Mouse (Mus musculus) stomach, embryonic 15.5 days (tissue): Measurements from ENCODE around the gene D8Ertd738e. TPM values are rescaled to one million over a fixed set of nuclear protein-coding genes. Genes with fewer than 3 reads are reported as not detected.
"Not testable (repeated sequence)": the region's sequence is repeated elsewhere in the genome, so short reads cannot be mapped to it uniquely, and the experiment has no call there.

ENCODE experiments used
- ATAC-seq: fragments of 200-750 bp; cut with Nextera tagmentation; 2 replicates; pipeline ENCODE4 v1.8.0; 2017; ENCODE audit warnings: low read depth, moderate number of reproducible peaks, moderate TSS enrichment; ENCODE audit not compliant: insufficient read depth, low FRiP score
- H3K27ac ChIP-seq: fragments of 300-500 bp; sonication (generic); 2 replicates; pipeline ENCODE4 v1.5.1; 2015; ENCODE audit warnings: mild to moderate bottlenecking, inconsistent platforms
- H3K27me3 ChIP-seq: fragments of 300-500 bp; sonication (generic); replicated peaks from 2 replicates; pipeline ENCODE4 v1.6.1; 2015; ENCODE audit warnings: inconsistent platforms
- H3K36me3 ChIP-seq: fragments of 300-500 bp; sonication (generic); 2 replicates; pipeline ENCODE4 v1.6.1; 2015; ENCODE audit warnings: inconsistent platforms
- H3K4me1 ChIP-seq: fragments of 300-500 bp; sonication (generic); 2 replicates; pipeline ENCODE4 v1.6.1; 2015; ENCODE audit warnings: inconsistent platforms
- H3K4me2 ChIP-seq: fragments of 300-500 bp; sonication (generic); 2 replicates; pipeline ENCODE4 v1.6.1; 2015; ENCODE audit warnings: mild to moderate bottlenecking, inconsistent platforms
- H3K4me3 ChIP-seq: fragments of 300-500 bp; sonication (generic); replicated peaks from 2 replicates; pipeline ENCODE4 v1.5.1; 2015; ENCODE audit warnings: inconsistent platforms
- H3K9ac ChIP-seq: fragments of 300-500 bp; sonication (generic); 2 replicates; pipeline ENCODE4 v1.6.1; 2015; ENCODE audit warnings: inconsistent platforms
- H3K9me3 ChIP-seq: fragments of 300-500 bp; sonication (generic); 2 replicates; pipeline ENCODE4 v1.6.1; 2016; ENCODE audit warnings: inconsistent platforms
- WGBS: fragments of 180-500 bp; shearing (Covaris S2); methylation state at CpG from one replicate; pipeline ENCODE4 v1.1.7; 2015; 5-methylcytosine and 5-hydroxymethylcytosine counted together
- polyA plus RNA-seq: library from polyadenylated mRNA; unstranded; fragments of >200 nt; fragmentation: Nextera tagmentation; extraction: Ambion mirVana; gene quantifications from 2 replicates; pipeline ENCODE4 v1.2.1, GENCODE M21; 2015

D8Ertd738e gene
- 311 and 318 TPM in 2 replicates for polyA plus RNA-seq

GRCm38 (mm10) chr8:84249257-84250170, at the start of gene D8Ertd738e:
Gene D8Ertd738e, minus strand, starts transcription at chr8:84249719.
- Histone ChIP-seq H3K4me2 (peak within 1 kb of the TSS; percentile 74), H3K9me3 (no peaks in the 10 kb centered on the region), H3K27ac (peak within 1 kb of the TSS; percentile 70), H3K4me3 (peak within 1 kb of the TSS; percentile 87), H3K27me3 (no peaks in the 10 kb centered on the region), H3K9ac (peak within 1 kb of the TSS; percentile 78), H3K36me3 (peaks cover 47% of the 10 kb centered on the region), H3K4me1 (peaks cover 7% of the 10 kb centered on the region; the same call in 1 of the 2 replicates)
- peak; percentile 92 for ATAC-seq
- WGBS, result 4% methylated on average over 52 of the region's 52 CpGs

- ATAC-seq, result no peak
- Histone ChIP-seq H3K27ac (no peak overlapping the region), H3K27me3 (no peaks in the 10 kb centered on the region), H3K4me3 (no peak overlapping the region), H3K4me2 (no peak overlapping the region), H3K4me1 (no peaks in the 10 kb centered on the region), H3K9ac (no peak overlapping the region), H3K9me3 (no peaks in the 10 kb centered on the region), H3K36me3 (no peaks in the 10 kb centered on the region)
- 64% methylated on average over 5 of the region's 5 CpGs for WGBS
Observed at GRCm38 (mm10) chr8:84297029-84297785, 47.7 kb upstream of the D8Ertd738e start.

DNA sequence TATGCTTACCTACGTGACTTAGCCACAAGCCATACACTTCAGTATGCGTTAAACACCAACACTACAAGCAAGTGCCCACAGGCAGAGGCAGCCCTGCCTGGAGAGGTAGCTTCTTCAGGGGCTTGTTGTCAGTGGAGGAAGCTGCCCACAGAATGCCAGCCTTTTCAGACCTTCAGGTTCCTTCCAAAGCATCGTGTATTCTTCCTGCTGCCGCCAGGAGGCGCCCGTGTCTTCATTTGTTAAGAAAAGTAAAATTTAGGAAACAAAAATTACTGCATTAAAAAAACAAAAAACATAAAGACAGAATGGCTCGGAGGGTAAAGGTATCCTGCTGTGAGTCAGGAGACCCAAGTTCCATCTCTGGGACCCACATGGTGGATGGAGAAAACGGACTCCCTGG, 42.2 kb upstream of the D8Ertd738e start:
- Histone ChIP-seq H3K4me2 (no peak overlapping the region), H3K4me1 (no peaks in the 10 kb centered on the region), H3K9me3 (no peaks in the 10 kb centered on the region), H3K27ac (no peak overlapping the region), H3K27me3 (no peaks in the 10 kb centered on the region), H3K4me3 (no peak overlapping the region), H3K9ac (no peak overlapping the region), H3K36me3 (no peaks in the 10 kb centered on the region)
- WGBS, result 21% methylated on average over 8 of the region's 8 CpGs
- no peak for ATAC-seq

- Histone ChIP-seq H3K27ac (no peak overlapping the region), H3K4me3 (no peak overlapping the region), H3K9ac (no peak overlapping the region), H3K36me3 (no peaks in the 10 kb centered on the region), H3K4me2 (no peak overlapping the region), H3K27me3 (no peaks in the 10 kb centered on the region), H3K4me1 (no peaks in the 10 kb centered on the region), H3K9me3 (no peaks in the 10 kb centered on the region)
- ATAC-seq, result no peak
- 71% methylated on average over 5 of the region's 5 CpGs for WGBS
Observed at GRCm38 (mm10) chr8:84291086-84291485, 41.6 kb upstream of the D8Ertd738e start.

DNA sequence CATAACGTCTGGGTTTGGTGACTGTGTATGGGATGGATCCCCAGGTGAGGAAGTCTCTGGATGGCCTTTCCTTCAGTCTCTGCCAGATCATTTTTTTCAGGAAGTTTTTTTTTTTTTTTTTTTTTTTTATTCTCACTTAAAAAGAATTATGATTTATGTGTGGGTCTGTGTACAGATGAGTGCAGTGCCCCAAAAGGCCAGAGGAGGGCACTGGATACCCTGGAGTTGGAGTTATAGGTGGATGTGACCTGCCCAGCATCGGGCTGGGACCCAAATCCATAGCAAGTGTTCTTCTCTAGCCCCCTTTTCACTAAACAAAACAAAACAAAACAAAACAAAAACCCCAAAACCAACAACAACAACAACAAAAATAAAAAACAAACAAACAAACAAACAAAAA, 39.4 kb upstream of the D8Ertd738e start:
- no peaks in the 10 kb centered on the region for H3K36me3 ChIP-seq
- no peaks in the 10 kb centered on the region for H3K27me3 ChIP-seq
- no peak overlapping the region for H3K4me2 ChIP-seq
- no peaks in the 10 kb centered on the region; the same call in 1 of the 2 replicates for H3K4me1 ChIP-seq
- H3K9me3 ChIP-seq, result no peaks in the 10 kb centered on the region
- 56% methylated on average over 2 of the region's 2 CpGs for WGBS
- ATAC-seq, result no peak
- H3K9ac ChIP-seq, result no peak overlapping the region
- no peak overlapping the region for H3K27ac ChIP-seq
- H3K4me3 ChIP-seq, result no peak overlapping the region

- H3K4me2 ChIP-seq, H3K4me1 ChIP-seq, H3K27me3 ChIP-seq, ATAC-seq, H3K27ac ChIP-seq, H3K9ac ChIP-seq, H3K4me3 ChIP-seq, H3K36me3 ChIP-seq, H3K9me3 ChIP-seq: not testable (repeated sequence)
- WGBS, result 52% methylated on average over 5 of the region's 5 CpGs
Observed at GRCm38 (mm10) chr8:84285665-84286064, 36.1 kb upstream of the D8Ertd738e start.

GRCm38 (mm10) chr8:84284608-84285063, 35.1 kb upstream of the D8Ertd738e start:
- Histone ChIP-seq H3K27ac (peak overlapping the region; percentile 55), H3K36me3 (no peaks in the 10 kb centered on the region), H3K4me3 (peak overlapping the region; percentile 14), H3K9ac (no peak overlapping the region), H3K4me1 (no peaks in the 10 kb centered on the region; the same call in 1 of the 2 replicates), H3K9me3 (no peaks in the 10 kb centered on the region), H3K4me2 (peak overlapping the region; percentile 40), H3K27me3 (no peaks in the 10 kb centered on the region)
- WGBS, result 13% methylated on average over 9 of the region's 9 CpGs
- ATAC-seq, result no peak; the same call in 1 of the 2 replicates

- H3K27ac ChIP-seq, result no peak overlapping the region
- H3K9ac ChIP-seq, result no peak overlapping the region
- no peaks in the 10 kb centered on the region; the same call in 1 of the 2 replicates for H3K4me1 ChIP-seq
- no peaks in the 10 kb centered on the region for H3K27me3 ChIP-seq
- no peak overlapping the region for H3K4me2 ChIP-seq
- no peaks in the 10 kb centered on the region for H3K9me3 ChIP-seq
- H3K4me3 ChIP-seq, result no peak overlapping the region
- ATAC-seq, result no peak
- 68% methylated on average over 10 of the region's 10 CpGs for WGBS
- no peaks in the 10 kb centered on the region for H3K36me3 ChIP-seq
Observed at GRCm38 (mm10) chr8:84280777-84281176, 31.3 kb upstream of the D8Ertd738e start.

- H3K27ac ChIP-seq, result no peak overlapping the region
- no peaks in the 10 kb centered on the region for H3K4me1 ChIP-seq
- no peak overlapping the region for H3K4me2 ChIP-seq
- ATAC-seq, result no peak
- no peak overlapping the region for H3K9ac ChIP-seq
- 52% methylated on average over 1 of the region's 1 CpGs for WGBS
- H3K36me3 ChIP-seq, result no peaks in the 10 kb centered on the region
- no peaks in the 10 kb centered on the region for H3K27me3 ChIP-seq
- no peak overlapping the region for H3K4me3 ChIP-seq
- no peaks in the 10 kb centered on the region for H3K9me3 ChIP-seq
Observed at GRCm38 (mm10) chr8:84276447-84276846, 26.9 kb upstream of the D8Ertd738e start.

DNA sequence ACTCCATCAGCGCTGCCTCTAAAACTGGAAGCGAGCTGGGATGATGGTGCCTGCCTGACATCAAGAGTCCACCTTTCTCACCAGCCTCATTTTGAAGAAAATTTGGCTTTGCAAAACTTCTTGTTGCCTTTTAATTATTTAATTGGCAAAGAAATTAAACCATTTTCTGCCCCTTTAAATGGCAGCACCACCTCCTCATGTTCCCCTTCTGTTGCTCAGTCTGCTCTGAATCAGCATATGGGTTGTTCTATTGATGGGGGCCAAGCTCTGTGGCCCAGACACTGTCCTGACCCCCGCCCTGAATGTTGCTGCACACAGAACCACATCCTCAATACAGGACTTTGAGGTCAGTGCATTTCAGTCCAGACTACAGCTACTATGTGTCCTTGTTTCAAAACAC, 24.4 kb upstream of the D8Ertd738e start:
- no peak for ATAC-seq
- Histone ChIP-seq H3K4me2 (no peak overlapping the region), H3K27me3 (no peaks in the 10 kb centered on the region), H3K9ac (no peak overlapping the region), H3K36me3 (no peaks in the 10 kb centered on the region), H3K4me3 (no peak overlapping the region), H3K9me3 (no peaks in the 10 kb centered on the region), H3K27ac (no peak overlapping the region), H3K4me1 (peaks cover 3% of the 10 kb centered on the region; the same call in 1 of the 2 replicates)
- WGBS, result 80% methylated on average over 3 of the region's 3 CpGs

DNA sequence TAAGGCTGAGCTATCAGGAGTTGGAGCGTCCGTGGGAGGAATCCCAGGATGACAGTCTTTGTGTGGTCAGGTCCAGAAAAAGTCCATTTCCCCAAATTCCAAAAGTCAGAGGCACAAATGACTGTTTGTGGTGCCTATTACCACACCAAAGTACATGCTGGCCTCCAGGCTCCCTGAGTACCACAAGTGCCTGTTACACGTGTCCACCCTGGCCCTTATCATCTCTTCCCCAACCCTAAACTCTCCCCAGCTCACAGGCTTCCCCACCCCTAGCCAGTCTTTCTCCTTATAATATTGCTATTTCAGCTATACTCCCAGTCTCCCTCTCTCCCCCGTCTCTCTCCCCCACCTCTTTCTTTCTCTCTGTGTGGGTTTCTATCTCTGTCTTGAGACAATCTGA, 22.8 kb upstream of the D8Ertd738e start:
- no peak overlapping the region for H3K4me2 ChIP-seq
- ATAC-seq, result no peak
- H3K27me3 ChIP-seq, result no peaks in the 10 kb centered on the region
- H3K36me3 ChIP-seq, result no peaks in the 10 kb centered on the region
- H3K4me1 ChIP-seq, result peaks cover 3% of the 10 kb centered on the region; the same call in 1 of the 2 replicates
- H3K27ac ChIP-seq, result no peak overlapping the region
- WGBS, result 80% methylated on average over 4 of the region's 4 CpGs
- H3K9me3 ChIP-seq, result no peaks in the 10 kb centered on the region
- no peak overlapping the region for H3K4me3 ChIP-seq
- H3K9ac ChIP-seq, result no peak overlapping the region
